Mouse (Mus musculus) midbrain, postnatal 0 days (tissue): ENCODE data around the gene Rps6ka5. TPM values are rescaled to one million over a fixed set of nuclear protein-coding genes. Genes with fewer than 3 reads are reported as not detected.

Experiments
- ATAC-seq: fragments of 200-750 bp; cut with Nextera tagmentation; 2 replicates; pipeline ENCODE4 v1.8.0; 2017; ENCODE audit warnings: moderate number of reproducible peaks, mild to moderate bottlenecking, moderate TSS enrichment, moderate library complexity; ENCODE audit not compliant: low FRiP score
- DNase-seq: peaks from one replicate; pipeline ENCODE4 v3.0.0-alpha.2; 2015; ENCODE audit warnings: low spot score
- H3K27ac ChIP-seq: fragments of 300-500 bp; sonication (generic); 2 replicates; pipeline ENCODE4 v1.5.1; 2014; ENCODE audit warnings: low read depth, mild to moderate bottlenecking, low read length, mixed read lengths
- H3K27me3 ChIP-seq: fragments of 300-500 bp; sonication (generic); 2 replicates; pipeline ENCODE4 v1.6.1; 2014; ENCODE audit warnings: low read length, control low read depth, mixed read lengths; ENCODE audit not compliant: insufficient read depth
- H3K36me3 ChIP-seq: fragments of 300-500 bp; sonication (generic); 2 replicates; pipeline ENCODE4 v1.6.1; 2014; ENCODE audit warnings: low read length, control low read depth, mixed read lengths; ENCODE audit not compliant: insufficient read depth
- H3K4me1 ChIP-seq: fragments of 300-500 bp; sonication (generic); 2 replicates; pipeline ENCODE4 v1.6.1; 2014; ENCODE audit warnings: mild to moderate bottlenecking, control low read depth, antibody characterized with exemption, low read length, mixed read lengths; ENCODE audit not compliant: insufficient read depth
- H3K4me2 ChIP-seq: fragments of 300-500 bp; sonication (generic); 2 replicates; pipeline ENCODE4 v1.6.1; 2014; ENCODE audit warnings: low read depth, mild to moderate bottlenecking, low read length, mixed read lengths; ENCODE audit not compliant: poor library complexity, severe bottlenecking
- H3K4me3 ChIP-seq: fragments of 300-500 bp; sonication (generic); 2 replicates; pipeline ENCODE4 v1.5.1; 2014; ENCODE audit warnings: low read depth, mild to moderate bottlenecking, low read length, moderate library complexity
- H3K9ac ChIP-seq: fragments of 300-500 bp; sonication (generic); replicated peaks from 2 replicates; pipeline ENCODE4 v1.6.1; 2014; ENCODE audit warnings: mild to moderate bottlenecking, low read length, moderate library complexity, mixed read lengths; ENCODE audit not compliant: poor library complexity, severe bottlenecking
- H3K9me3 ChIP-seq: fragments of 300-500 bp; sonication (generic); 2 replicates; pipeline ENCODE4 v1.6.1; 2016; ENCODE audit warnings: low read length, control low read depth
- CTCF ChIP-seq: IDR thresholded peaks from 2 replicates; pipeline ENCODE4 v1.5.1; 2016; ENCODE audit warnings: antibody characterized with exemption, mild to moderate bottlenecking
- WGBS: fragments of 180-500 bp; shearing (Covaris S2); extraction: QIAGEN DNeasy Blood & Tissue Kit; methylation state at CpG from one replicate; pipeline ENCODE4 v1.1.7; 2014; 5-methylcytosine and 5-hydroxymethylcytosine counted together
- polyA plus RNA-seq: library from polyadenylated mRNA; unstranded; fragments of >200 nt; fragmentation: Nextera tagmentation; extraction: Ambion mirVana; gene quantifications from 2 replicates; pipeline ENCODE4 v1.2.1, GENCODE M21; 2015
- total RNA-seq: library from RNA; depleted of rRNA; stranded (reverse); fragments of >200 nt; gene quantifications from 2 replicates; pipeline ENCODE4 v1.2.3, GENCODE M21; 2014

The Rps6ka5 gene
- total and polyA plus RNA-seq, 2 experiments from 2014 or later: 4.9 to 12.6 TPM

DNA sequence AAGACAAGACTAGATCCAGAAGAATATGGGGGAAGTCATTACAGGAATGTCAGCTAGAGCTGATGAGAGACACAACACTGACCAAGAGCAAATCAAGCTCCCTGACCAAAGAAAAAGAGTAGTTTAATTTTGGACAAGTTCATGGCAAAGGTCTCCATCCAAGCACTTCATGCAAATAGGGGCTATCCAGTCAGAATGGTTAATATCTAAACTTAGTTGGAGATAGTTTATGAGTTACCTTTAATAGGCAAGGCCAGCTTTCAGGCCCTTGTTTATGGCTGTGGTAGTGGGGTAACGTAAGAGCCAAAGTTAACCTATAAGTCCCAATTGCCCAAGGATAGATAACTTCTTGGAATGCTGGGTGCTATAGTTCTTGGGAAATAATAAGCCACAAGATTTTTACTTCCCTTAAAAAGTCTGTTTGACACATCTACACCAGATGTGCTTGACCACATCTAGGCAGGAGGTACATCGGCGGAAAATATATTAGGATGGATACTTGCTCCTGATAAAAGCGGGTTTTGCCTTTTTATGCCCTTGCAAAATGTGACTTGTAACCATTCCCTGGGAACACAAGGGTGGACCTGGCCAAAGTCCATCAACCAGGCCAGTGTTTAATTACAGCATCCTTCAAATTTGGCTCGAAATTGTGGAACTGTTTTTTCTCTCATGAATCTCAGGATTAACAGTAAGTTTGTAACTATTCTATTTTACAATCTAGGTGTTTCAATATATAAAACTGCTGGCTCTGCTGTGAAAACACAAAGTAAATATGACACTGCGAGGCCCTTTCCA, 97.5 kb downstream of the Rps6ka5 start:
- WGBS: 93% methylated on average over 6 of the region's 6 CpGs
- no peaks in the 10 kb centered on the region for H3K4me1 ChIP-seq
- no peak overlapping the region for H3K4me2 ChIP-seq
- no peaks in the 10 kb centered on the region for H3K27me3 ChIP-seq
- no peak overlapping the region for H3K4me3 ChIP-seq
- no peaks in the 10 kb centered on the region for H3K9me3 ChIP-seq
- H3K9ac ChIP-seq: no peak overlapping the region
- no peaks in the 10 kb centered on the region for H3K36me3 ChIP-seq
- H3K27ac ChIP-seq: no peak overlapping the region
- ATAC-seq (no peak), DNase-seq (no peak)
- TF ChIP-seq CTCF: no peak

DNA sequence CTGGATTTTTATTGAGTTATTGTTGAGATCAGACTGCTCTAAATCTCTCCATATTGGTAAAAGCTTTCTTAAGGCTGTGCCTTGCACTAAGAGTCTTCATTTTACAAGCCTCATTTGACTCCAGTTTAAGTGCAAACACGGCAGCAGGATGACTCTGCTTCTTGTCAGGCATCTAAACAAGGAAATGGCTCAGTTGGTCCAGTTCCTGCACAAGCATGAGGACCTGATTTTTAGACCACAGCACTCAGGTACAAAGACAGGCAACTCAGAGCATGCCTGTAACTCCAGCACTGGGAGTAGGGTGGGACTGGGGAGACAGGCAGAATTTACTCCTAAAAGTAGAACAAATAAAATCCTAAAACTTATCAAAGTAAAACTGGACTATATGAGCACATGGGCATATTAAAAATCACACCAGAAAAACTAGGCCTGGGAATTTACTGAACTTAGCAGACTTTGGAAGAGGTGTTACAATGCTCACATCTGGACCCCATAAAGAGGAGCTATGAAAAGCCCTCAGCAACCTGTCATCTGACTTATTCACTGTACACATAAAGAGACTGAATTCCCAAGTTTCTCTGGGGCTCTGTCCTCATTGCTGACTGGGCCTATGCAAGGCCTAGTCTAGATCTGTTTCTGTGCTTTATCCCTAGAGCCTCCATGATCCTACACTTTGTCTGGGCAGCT, 99.6 kb downstream of the Rps6ka5 start:
- DNase-seq (no peak), ATAC-seq (no peak)
- TF ChIP-seq CTCF: no peak
- H3K4me3 ChIP-seq: no peak overlapping the region
- no peak overlapping the region for H3K4me2 ChIP-seq
- H3K27ac ChIP-seq: no peak overlapping the region
- no peak overlapping the region for H3K9ac ChIP-seq
- H3K4me1 ChIP-seq: no peaks in the 10 kb centered on the region
- no peaks in the 10 kb centered on the region for H3K27me3 ChIP-seq
- H3K9me3 ChIP-seq: no peaks in the 10 kb centered on the region
- WGBS: 69% methylated on average over 1 of the region's 1 CpGs
- no peaks in the 10 kb centered on the region for H3K36me3 ChIP-seq

DNA sequence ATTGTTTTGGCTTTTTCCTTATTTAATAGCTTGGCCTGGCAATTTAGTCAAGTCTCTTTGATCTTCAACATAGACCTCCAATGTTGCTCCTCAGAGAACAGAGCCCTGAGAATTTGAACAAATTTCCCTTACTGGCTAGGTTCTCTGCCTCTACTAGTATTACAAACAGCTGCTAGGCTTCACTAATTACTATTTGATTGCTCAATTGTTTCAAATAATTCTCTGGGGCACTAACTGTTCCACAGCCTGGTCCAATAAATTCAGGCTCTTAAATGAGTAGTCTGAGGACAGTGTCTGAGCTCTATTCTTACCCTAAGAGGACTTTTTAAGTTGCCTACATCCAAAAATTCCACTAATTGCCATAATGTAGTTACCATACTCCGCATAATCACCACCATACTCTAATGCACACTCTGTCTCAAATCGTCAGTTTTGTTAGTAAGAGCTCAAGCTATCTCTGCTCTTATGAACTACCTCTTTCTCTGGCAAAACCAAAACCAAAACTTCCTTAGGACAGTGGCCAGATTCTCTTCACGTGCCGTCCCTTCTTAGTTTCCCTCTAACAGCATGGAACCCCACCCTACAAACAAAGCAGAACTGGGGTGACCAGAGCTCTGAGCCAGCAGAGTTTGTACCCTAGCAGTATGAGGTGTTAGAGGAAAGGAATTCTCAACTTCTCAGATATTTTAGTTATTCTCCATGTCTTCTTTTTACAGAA, 100.4 kb downstream of the Rps6ka5 start:
- 83% methylated on average over 4 of the region's 4 CpGs for WGBS
- no peak overlapping the region for H3K4me2 ChIP-seq
- no peak for TF ChIP-seq CTCF

DNA sequence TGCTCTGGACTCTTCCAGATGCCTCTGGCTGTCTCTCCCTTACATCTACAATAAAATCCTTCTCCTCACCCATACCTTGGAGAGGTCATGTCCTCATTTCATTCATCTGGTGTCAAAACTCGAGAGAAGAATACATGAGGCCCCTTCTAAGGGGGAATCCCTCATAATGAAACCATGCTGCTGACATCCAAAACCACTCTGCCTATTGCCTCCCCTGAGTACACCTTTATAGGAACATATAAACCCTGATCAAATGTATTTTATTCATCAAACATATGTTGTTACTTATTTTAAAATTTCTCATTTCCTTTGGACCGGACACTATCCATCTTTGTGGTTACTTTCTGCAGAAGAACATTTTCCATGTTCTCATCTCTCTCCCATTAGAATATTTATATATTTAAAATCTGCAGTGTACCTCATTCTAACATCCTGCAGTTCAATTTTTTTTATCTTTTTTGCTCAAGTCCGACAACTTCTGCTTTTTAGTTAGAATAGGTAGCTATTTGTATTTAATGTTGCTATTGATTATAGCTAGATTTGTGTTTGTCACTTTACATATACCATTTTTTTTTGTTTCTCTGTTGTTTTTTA, 101.8 kb downstream of the Rps6ka5 start:
- no peak overlapping the region for H3K4me3 ChIP-seq
- TF ChIP-seq CTCF: no peak
- H3K9ac ChIP-seq: no peak overlapping the region
- no peaks in the 10 kb centered on the region for H3K27me3 ChIP-seq
- H3K36me3 ChIP-seq: no peaks in the 10 kb centered on the region
- no peak overlapping the region for H3K4me2 ChIP-seq
- DNase-seq: no peak
- H3K27ac ChIP-seq: no peak overlapping the region
- ATAC-seq: no peak
- 84% methylated on average over 3 of the region's 3 CpGs for WGBS
- no peaks in the 10 kb centered on the region for H3K9me3 ChIP-seq
- no peaks in the 10 kb centered on the region for H3K4me1 ChIP-seq

More for the DNA sequence above, 100.4 kb downstream of the Rps6ka5 start:
- Histone ChIP-seq H3K9ac (no peak overlapping the region), H3K9me3 (no peaks in the 10 kb centered on the region), H3K27me3 (no peaks in the 10 kb centered on the region), H3K4me1 (no peaks in the 10 kb centered on the region), H3K4me3 (no peak overlapping the region), H3K36me3 (no peaks in the 10 kb centered on the region), H3K27ac (no peak overlapping the region)
- no peak for DNase-seq
- ATAC-seq: no peak

DNA sequence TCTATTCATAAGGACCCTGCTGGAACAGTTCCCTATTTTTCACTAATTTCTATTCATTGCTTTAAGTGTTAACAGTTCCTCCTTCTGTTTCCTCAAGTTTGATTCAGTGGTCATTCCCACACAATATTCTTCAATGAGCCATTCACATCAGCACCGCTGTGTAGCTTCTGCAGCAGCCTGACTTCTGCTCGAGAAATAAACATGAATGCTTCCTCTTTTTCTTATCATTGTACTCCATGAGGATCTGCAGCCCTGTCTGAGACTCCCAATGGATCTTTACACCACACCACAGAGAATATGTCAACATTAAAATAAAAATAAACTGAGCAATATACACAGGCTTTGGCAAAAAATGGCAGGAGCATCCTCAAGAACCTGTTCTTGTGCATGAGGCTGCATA, 111.5 kb downstream of the Rps6ka5 start:
- Histone ChIP-seq H3K9me3 (no peaks in the 10 kb centered on the region), H3K27me3 (no peaks in the 10 kb centered on the region), H3K4me1 (no peaks in the 10 kb centered on the region), H3K36me3 (no peaks in the 10 kb centered on the region), H3K4me3 (no peak overlapping the region), H3K27ac (no peak overlapping the region), H3K4me2 (no peak overlapping the region), H3K9ac (no peak overlapping the region)
- ATAC-seq: no peak
- TF ChIP-seq CTCF: no peak
- no peak for DNase-seq
- WGBS: 70% methylated on average over 2 of the region's 2 CpGs
